Mouse (Mus musculus): Measurements from ENCODE around the gene Hagh. TPM values are rescaled to one million over a fixed set of nuclear protein-coding genes. Genes with fewer than 3 reads are reported as not detected.

The Hagh gene
- polyA plus RNA-seq, 1 experiment from 2014 or later: 28.8 TPM

GRCm38 (mm10) chr17:24884391-24884790 is 44.4 kb downstream of the Hagh start:
- H3K4me1 ChIP-seq (ENCODE audit: control insufficient read depth, insufficient read depth, low read length): peaks cover 15% of the 10 kb centered on the region; the same call in 1 of the 2 replicates
- no peak for ATAC-seq (ENCODE audit: insufficient number of reproducible peaks, low FRiP score, low TSS enrichment, low read depth)
- WGBS: 86% methylated on average over 6 of the region's 6 CpGs
- no peaks in the 10 kb centered on the region for H3K9me3 ChIP-seq (ENCODE audit: control insufficient read depth, low read length)
- no peaks in the 10 kb centered on the region for H3K27me3 ChIP-seq (ENCODE audit: control insufficient read depth, insufficient read depth, low read length)
- no peak for DNase-seq (ENCODE audit: low spot score)
- H3K9ac ChIP-seq (ENCODE audit: low read length): no peak overlapping the region
- H3K27ac ChIP-seq (replicated peaks; ENCODE audit: low read depth, low read length): no peak overlapping the region
- no peak overlapping the region; the same call in 1 of the 2 replicates for H3K4me2 ChIP-seq (ENCODE audit: low read depth, severe bottlenecking)
- no peak overlapping the region for H3K4me3 ChIP-seq (ENCODE audit: low read depth, low read length)
- peaks cover 5% of the 10 kb centered on the region; the same call in 1 of the 2 replicates for H3K36me3 ChIP-seq (ENCODE audit: control insufficient read depth, insufficient read depth, low read length)

DNA sequence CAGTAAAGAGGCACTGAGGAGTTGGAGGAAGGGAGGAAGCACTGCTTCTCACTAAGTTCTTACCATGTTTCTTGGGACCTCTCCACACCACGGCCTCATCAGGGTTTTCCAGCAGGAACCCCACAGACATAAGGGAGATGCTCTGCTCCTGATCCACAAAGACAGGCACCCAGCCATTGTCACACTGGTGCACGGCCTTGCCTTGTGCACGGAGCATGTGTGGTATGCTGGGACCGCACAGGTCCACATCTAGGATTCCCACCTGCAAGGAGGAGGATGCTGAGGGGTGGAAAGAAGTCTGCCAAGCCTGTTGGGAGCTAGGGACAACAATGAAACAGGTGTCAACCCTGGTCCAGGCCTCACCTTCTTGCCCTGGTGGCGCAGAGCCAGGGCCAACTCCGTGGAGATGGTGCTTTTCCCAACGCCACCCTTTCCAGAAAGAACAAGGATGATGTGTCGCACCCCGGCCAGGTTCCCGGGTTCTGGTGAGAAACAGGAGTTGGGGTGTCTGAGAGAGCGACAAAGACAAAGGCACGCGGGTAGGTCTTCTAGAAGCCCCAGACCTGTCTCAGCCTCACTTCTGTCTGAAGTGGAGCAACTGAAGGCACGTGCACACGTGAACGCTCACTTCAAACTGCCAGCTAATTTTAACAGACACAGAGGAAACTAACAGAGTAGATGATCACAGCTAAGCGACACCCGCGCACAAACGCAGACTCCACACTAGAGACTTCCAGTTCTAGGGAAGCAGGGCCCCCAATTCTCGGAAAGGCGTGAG is 45.6 kb downstream of the Hagh start:
- WGBS: 22% methylated on average over 22 of the region's 22 CpGs
- no peak for DNase-seq (ENCODE audit: low spot score)
- no peak overlapping the region for H3K27ac ChIP-seq (replicated peaks; ENCODE audit: low read depth, low read length)
- H3K4me1 ChIP-seq (ENCODE audit: control insufficient read depth, insufficient read depth, low read length): peaks cover 15% of the 10 kb centered on the region; the same call in 1 of the 2 replicates
- no peak; the same call in 1 of the 2 replicates for ATAC-seq (ENCODE audit: insufficient number of reproducible peaks, low FRiP score, low TSS enrichment, low read depth)
- peak overlapping the region; percentile 59 for H3K9ac ChIP-seq (ENCODE audit: low read length)
- peak overlapping the region; percentile 88 for H3K4me2 ChIP-seq (ENCODE audit: low read depth, severe bottlenecking)
- H3K9me3 ChIP-seq (ENCODE audit: control insufficient read depth, low read length): no peaks in the 10 kb centered on the region
- H3K27me3 ChIP-seq (ENCODE audit: control insufficient read depth, insufficient read depth, low read length): no peaks in the 10 kb centered on the region
- H3K36me3 ChIP-seq (ENCODE audit: control insufficient read depth, insufficient read depth, low read length): peaks cover 10% of the 10 kb centered on the region
- H3K4me3 ChIP-seq (ENCODE audit: low read depth, low read length): peak overlapping the region; percentile 84

DNA sequence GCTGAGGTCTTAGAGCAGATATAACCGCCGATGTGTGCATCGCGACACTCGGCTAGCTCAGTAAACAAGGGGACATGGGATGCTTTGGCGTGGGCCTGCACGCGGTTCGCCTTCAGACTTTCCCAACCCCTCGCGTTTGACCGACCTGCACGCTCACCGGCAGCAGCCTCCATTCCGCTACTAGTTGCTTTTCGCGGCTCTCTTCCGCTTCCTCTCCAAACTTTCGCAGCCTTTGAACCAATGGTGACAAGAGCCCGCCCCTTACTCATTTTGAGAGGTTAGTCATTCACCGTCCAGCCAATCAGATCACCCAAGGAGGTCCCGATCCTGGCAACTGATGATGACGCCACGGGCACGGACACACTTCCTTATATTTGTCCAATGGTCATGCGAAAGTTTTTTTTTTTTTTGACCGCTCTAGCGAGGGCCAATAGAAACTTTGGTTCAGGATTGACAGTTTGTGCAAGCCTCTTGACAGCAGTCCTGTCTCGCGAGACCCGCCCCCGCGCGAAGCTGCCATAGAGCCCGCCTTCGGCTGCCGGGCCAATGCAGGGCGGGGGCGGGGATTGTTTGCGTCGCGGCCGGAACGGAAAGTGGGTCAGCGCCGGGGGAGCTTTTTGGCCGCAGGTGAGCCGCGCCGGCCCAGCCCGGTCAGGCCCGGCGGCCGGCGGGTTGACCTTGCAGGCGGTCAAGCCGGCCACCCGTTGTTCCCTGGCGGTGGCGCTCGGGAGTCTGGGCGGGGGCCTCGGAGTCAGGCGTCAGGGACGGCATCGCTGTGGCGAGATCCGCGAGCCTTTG is 46.4 kb downstream of the Hagh start, which contains the start of the genes Nubp2 and Spsb3:
TSS of gene Nubp2 (minus strand) at position 216 of the 798 bp plus-strand sequence.
TSS of gene Spsb3 (plus strand) at position 510 of the 798 bp plus-strand sequence.
- Histone ChIP-seq H3K27ac (replicated peaks; ENCODE audit: low read depth, low read length) (no peak within 1 kb of the TSS), H3K4me2 (ENCODE audit: low read depth, severe bottlenecking) (peak within 1 kb of the TSS; percentile 93), H3K27me3 (ENCODE audit: control insufficient read depth, insufficient read depth, low read length) (no peaks in the 10 kb centered on the region), H3K4me3 (ENCODE audit: low read depth, low read length) (peak within 1 kb of the TSS; percentile 84), H3K9me3 (ENCODE audit: control insufficient read depth, low read length) (no peaks in the 10 kb centered on the region), H3K36me3 (ENCODE audit: control insufficient read depth, insufficient read depth, low read length) (peaks cover 17% of the 10 kb centered on the region), H3K4me1 (ENCODE audit: control insufficient read depth, insufficient read depth, low read length) (peaks cover 15% of the 10 kb centered on the region; the same call in 1 of the 2 replicates), H3K9ac (ENCODE audit: low read length) (peak within 1 kb of the TSS; percentile 75)
- DNase-seq (ENCODE audit: low spot score) (peak; percentile 96), ATAC-seq (ENCODE audit: insufficient number of reproducible peaks, low FRiP score, low TSS enrichment, low read depth) (peak; percentile 96)
- WGBS: under 1% methylated on average over 69 of the region's 69 CpGs

- Histone ChIP-seq H3K4me3 (ENCODE audit: low read depth, low read length) (peak overlapping the region; percentile 69), H3K27me3 (ENCODE audit: control insufficient read depth, insufficient read depth, low read length) (no peaks in the 10 kb centered on the region), H3K4me2 (ENCODE audit: low read depth, severe bottlenecking) (peak overlapping the region; percentile 93), H3K27ac (replicated peaks; ENCODE audit: low read depth, low read length) (no peak overlapping the region), H3K9ac (ENCODE audit: low read length) (peak overlapping the region; percentile 75), H3K36me3 (ENCODE audit: control insufficient read depth, insufficient read depth, low read length) (peaks cover 18% of the 10 kb centered on the region), H3K4me1 (ENCODE audit: control insufficient read depth, insufficient read depth, low read length) (peaks cover 15% of the 10 kb centered on the region; the same call in 1 of the 2 replicates), H3K9me3 (ENCODE audit: control insufficient read depth, low read length) (no peaks in the 10 kb centered on the region)
- DNase-seq (ENCODE audit: low spot score): no peak
- ATAC-seq (ENCODE audit: insufficient number of reproducible peaks, low FRiP score, low TSS enrichment, low read depth): peak; percentile 1; the same call in 1 of the 2 replicates
- 2% methylated on average over 18 of the region's 18 CpGs for WGBS
Observed at GRCm38 (mm10) chr17:24886932-24887271, 47.0 kb downstream of the Hagh start.

GRCm38 (mm10) chr17:24887291-24888080 is 47.5 kb downstream of the Hagh start:
- H3K27ac ChIP-seq (replicated peaks; ENCODE audit: low read depth, low read length): no peak overlapping the region

DNA sequence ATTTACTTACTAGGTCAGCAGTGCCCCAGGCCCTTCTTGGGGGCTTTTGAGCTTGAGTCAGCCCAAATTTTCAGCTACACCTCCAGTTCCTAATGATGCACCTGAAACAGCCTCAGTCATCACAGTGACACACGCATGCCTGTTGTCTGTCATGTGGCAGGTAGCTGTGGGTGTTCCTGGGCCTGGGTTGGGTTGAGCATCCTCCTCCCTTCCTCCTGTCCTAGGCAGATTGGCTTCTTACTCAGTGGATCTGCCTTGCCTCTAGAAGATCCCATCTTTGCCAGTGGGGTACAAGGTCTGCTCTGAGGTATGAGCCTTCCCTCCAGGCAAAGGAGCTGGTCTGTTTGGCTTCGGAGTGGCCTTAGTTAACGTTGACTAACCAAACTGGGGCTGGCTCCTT is 48.9 kb downstream of the Hagh start:
- Histone ChIP-seq H3K27ac (replicated peaks; ENCODE audit: low read depth, low read length) (no peak overlapping the region), H3K9ac (ENCODE audit: low read length) (no peak overlapping the region), H3K9me3 (ENCODE audit: control insufficient read depth, low read length) (no peaks in the 10 kb centered on the region), H3K4me3 (ENCODE audit: low read depth, low read length) (no peak overlapping the region), H3K4me2 (ENCODE audit: low read depth, severe bottlenecking) (0 out of 2 replicates have a peak overlapping the region, but pooled peaks have one; percentile 1), H3K36me3 (ENCODE audit: control insufficient read depth, insufficient read depth, low read length) (peaks cover 19% of the 10 kb centered on the region), H3K4me1 (ENCODE audit: control insufficient read depth, insufficient read depth, low read length) (peaks cover 16% of the 10 kb centered on the region), H3K27me3 (ENCODE audit: control insufficient read depth, insufficient read depth, low read length) (no peaks in the 10 kb centered on the region)
- 91% methylated on average over 3 of the region's 3 CpGs for WGBS
- DNase-seq (ENCODE audit: low spot score) (no peak), ATAC-seq (ENCODE audit: insufficient number of reproducible peaks, low FRiP score, low TSS enrichment, low read depth) (no peak)

More at GRCm38 (mm10) chr17:24887291-24888080, 47.5 kb downstream of the Hagh start:
- DNase-seq (ENCODE audit: low spot score) (no peak), ATAC-seq (ENCODE audit: insufficient number of reproducible peaks, low FRiP score, low TSS enrichment, low read depth) (no peak)
- WGBS: 66% methylated on average over 18 of the region's 18 CpGs
- Histone ChIP-seq H3K9ac (ENCODE audit: low read length) (peak overlapping the region; percentile 75), H3K36me3 (ENCODE audit: control insufficient read depth, insufficient read depth, low read length) (peaks cover 19% of the 10 kb centered on the region), H3K9me3 (ENCODE audit: control insufficient read depth, low read length) (no peaks in the 10 kb centered on the region), H3K27me3 (ENCODE audit: control insufficient read depth, insufficient read depth, low read length) (no peaks in the 10 kb centered on the region), H3K4me1 (ENCODE audit: control insufficient read depth, insufficient read depth, low read length) (peaks cover 15% of the 10 kb centered on the region; the same call in 1 of the 2 replicates), H3K4me2 (ENCODE audit: low read depth, severe bottlenecking) (peak overlapping the region; percentile 93), H3K4me3 (ENCODE audit: low read depth, low read length) (peak overlapping the region; percentile 69)

- Histone ChIP-seq H3K27ac (replicated peaks; ENCODE audit: low read depth, low read length) (no peak overlapping the region), H3K4me1 (ENCODE audit: control insufficient read depth, insufficient read depth, low read length) (peaks cover 19% of the 10 kb centered on the region), H3K4me3 (ENCODE audit: low read depth, low read length) (no peak overlapping the region), H3K9ac (ENCODE audit: low read length) (0 out of 2 replicates have a peak overlapping the region, but pooled peaks have one; percentile 12), H3K4me2 (ENCODE audit: low read depth, severe bottlenecking) (no peak overlapping the region), H3K27me3 (ENCODE audit: control insufficient read depth, insufficient read depth, low read length) (no peaks in the 10 kb centered on the region), H3K36me3 (ENCODE audit: control insufficient read depth, insufficient read depth, low read length) (peaks cover 19% of the 10 kb centered on the region), H3K9me3 (ENCODE audit: control insufficient read depth, low read length) (no peaks in the 10 kb centered on the region)
- DNase-seq (ENCODE audit: low spot score) (no peak), ATAC-seq (ENCODE audit: insufficient number of reproducible peaks, low FRiP score, low TSS enrichment, low read depth) (no peak)
- WGBS: 90% methylated on average over 19 of the region's 19 CpGs
Observed at GRCm38 (mm10) chr17:24890151-24891092, 50.5 kb downstream of the Hagh start.
